Mouse (Mus musculus): ENCODE data around the gene Zfp105. TPM values are rescaled to one million over a fixed set of nuclear protein-coding genes. Genes with fewer than 3 reads are reported as not detected.

Zfp105 gene
- 0.95 TPM in 1 of 2 replicates, not detected in the other for polyA plus RNA-seq (2012; ENCODE audit: insufficient read depth, insufficient read length, missing spikeins)

DNA sequence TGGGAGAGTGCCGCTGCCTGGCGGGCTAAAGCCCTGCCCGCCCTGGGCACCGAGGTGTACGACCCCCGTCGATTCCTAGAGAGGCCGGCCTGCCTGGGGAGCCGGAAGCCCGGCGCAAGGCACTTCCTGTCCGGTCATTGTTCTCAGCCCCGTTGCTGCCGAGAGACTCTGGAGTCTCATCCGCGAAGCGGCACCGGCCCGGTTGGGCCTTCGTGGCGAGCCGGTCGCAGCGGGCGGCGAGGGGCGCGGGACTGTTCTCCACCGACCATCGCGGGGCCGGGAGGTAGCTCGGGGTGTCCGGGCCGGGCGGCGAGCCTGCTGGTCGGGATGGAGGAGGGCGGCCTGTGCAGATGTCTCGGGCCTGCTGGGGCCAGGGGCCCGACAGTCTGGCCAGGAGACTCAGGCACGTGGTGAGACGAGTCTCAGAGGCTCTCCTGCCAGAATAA lies at the start of gene Zfp105:
Zfp105 (plus strand) TSS at position 137 of the 446 bp plus-strand sequence.
- no peaks in the 10 kb centered on the region; the same call in 1 of the 2 replicates for H3K4me1 ChIP-seq (ENCODE audit: control insufficient read depth, insufficient read depth, insufficient read length, low read length)
- peak within 1 kb of the TSS; percentile 71 for H3K4me3 ChIP-seq (ENCODE audit: insufficient read depth, low read depth, low read length)
- no peak within 1 kb of the TSS for H3K27ac ChIP-seq (replicated peaks; ENCODE audit: low read depth, low read length)

DNA sequence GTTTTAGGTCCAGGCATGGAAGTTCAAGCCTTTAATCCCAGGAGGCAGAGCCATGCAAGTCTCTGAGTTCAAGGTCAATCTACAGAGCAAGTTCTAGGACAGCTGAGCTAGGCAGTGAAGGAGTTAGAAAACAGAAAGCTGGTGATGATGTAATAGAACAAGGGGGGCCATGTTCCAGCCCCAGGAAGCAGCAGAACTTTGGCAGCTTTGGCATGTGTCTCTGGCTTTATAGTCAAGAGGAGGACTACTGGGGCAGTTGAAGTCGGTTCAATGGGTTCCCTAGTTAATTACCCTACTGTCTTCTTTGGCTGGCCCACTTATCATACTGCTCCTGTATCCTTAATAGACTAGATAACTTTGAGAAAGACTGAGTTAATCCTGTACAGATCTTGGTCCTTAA lies 48.2 kb upstream of the Zfp105 start:
- peak overlapping the region; percentile 74 for H3K27ac ChIP-seq (replicated peaks; ENCODE audit: low read depth, low read length)
- no peak overlapping the region for H3K4me3 ChIP-seq (ENCODE audit: insufficient read depth, low read depth, low read length)
- no peaks in the 10 kb centered on the region for H3K4me1 ChIP-seq (ENCODE audit: control insufficient read depth, insufficient read depth, insufficient read length, low read length)

DNA sequence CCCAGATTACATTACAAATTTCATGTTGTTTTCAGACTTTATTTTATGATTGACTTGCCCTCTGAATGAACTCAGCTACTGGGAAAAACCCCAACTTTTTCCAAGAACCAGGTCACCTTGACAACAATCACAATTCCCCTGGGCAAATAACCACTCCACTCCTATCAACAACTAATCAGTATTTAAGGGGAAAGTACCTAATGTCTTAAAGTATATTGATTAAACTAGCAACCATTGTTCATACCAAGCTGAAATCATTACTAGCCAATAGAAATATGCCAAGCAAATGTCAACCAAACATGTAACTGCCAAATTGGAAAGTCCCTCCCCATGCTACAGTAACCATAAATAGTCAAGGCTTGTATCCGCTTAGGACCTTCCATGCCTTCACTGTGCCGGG lies 47.7 kb upstream of the Zfp105 start:
- Histone ChIP-seq H3K4me3 (ENCODE audit: insufficient read depth, low read depth, low read length) (no peak overlapping the region), H3K4me1 (ENCODE audit: control insufficient read depth, insufficient read depth, insufficient read length, low read length) (no peaks in the 10 kb centered on the region), H3K27ac (replicated peaks; ENCODE audit: low read depth, low read length) (peak overlapping the region; percentile 74)

DNA sequence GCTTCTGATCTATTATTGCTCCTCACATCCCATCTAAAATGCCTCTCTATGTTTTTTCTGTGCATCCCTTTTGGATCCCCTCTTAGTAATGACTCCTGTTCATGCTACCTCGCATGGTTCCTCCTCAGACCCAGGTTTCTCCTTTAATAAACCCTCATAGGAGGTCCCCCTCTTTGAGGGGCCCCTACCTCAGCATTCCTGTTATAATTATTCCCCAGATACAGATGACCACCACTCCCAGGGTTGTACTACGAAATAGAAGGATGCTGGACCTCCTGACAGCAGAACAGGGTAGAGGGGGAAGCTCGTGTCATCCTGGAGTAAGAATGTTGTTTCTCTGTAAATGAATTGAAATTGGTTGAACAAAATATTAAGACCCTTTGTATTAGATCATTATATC lies 37.5 kb upstream of the Zfp105 start, which contains the start of gene Zkscan7:
Zkscan7 (plus strand) TSS at position 301 of the 400 bp plus-strand sequence.
- Histone ChIP-seq H3K4me3 (ENCODE audit: insufficient read depth, low read depth, low read length) (peak within 1 kb of the TSS; percentile 95), H3K4me1 (ENCODE audit: control insufficient read depth, insufficient read depth, insufficient read length, low read length) (peaks cover 5% of the 10 kb centered on the region; the same call in 1 of the 2 replicates), H3K27ac (replicated peaks; ENCODE audit: low read depth, low read length) (no peak within 1 kb of the TSS)

DNA sequence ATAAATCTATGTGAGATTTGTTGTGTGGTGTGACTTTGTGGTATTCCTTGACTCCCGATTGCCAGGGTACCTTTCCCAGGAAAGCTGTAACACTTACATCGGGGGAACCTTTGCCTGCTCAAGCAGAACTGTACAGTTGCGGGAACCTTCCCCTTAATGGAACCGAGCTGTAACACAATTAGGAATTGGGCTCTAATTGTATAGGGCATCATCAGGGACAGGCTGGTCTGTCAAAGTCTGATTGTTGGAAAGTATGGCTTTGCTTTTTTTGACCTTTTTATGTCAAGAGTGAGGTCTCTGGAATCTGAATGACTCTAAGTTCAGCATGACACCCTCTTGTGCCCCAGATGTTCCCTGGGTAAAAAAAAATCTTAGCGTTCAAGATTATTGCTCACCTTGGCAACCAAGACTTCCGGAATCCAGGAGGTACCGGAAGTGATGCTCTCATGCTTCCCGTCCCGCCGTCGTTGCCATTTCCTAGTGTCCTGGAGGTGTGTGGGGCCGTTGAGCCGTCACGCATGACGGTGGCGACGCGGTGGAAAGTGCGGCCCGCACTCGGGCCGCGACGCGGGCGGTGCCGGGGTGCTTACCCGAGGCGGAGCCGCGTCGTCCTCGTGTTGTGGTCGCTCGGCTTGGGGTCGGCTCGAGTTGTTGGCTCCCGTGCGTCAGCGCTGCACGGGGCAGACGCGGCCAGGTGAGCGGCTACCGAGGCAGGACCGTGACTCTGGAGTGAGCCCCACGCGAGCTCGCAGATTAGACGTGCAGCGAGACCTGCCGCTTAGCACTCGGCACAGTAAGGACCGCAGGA lies 36.3 kb upstream of the Zfp105 start:
- Histone ChIP-seq H3K4me3 (ENCODE audit: insufficient read depth, low read depth, low read length) (peak overlapping the region; percentile 95), H3K27ac (replicated peaks; ENCODE audit: low read depth, low read length) (no peak overlapping the region), H3K4me1 (ENCODE audit: control insufficient read depth, insufficient read depth, insufficient read length, low read length) (peaks cover 5% of the 10 kb centered on the region; the same call in 1 of the 2 replicates)

DNA sequence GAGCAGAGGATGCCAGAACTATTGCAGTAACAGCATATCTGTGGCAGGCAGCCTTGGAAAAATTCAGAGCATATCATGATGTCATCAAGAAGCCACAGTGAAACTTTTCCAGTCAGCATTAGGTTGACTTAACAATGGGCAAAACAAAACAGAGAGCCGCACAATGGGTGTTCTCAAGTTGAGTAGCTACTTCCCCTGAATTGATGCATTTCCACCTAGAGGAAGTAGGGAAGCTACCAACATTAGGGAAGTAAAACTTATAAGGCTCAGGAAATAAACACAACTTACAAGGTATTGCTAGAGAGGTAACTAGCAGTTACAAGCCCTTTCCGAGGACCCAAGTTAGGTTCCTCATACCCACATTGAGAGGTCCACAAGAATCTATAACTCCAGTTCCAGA lies 21.8 kb upstream of the Zfp105 start:
- H3K27ac ChIP-seq (replicated peaks; ENCODE audit: low read depth, low read length): no peak overlapping the region
- no peaks in the 10 kb centered on the region for H3K4me1 ChIP-seq (ENCODE audit: control insufficient read depth, insufficient read depth, insufficient read length, low read length)
- H3K4me3 ChIP-seq (ENCODE audit: insufficient read depth, low read depth, low read length): no peak overlapping the region

DNA sequence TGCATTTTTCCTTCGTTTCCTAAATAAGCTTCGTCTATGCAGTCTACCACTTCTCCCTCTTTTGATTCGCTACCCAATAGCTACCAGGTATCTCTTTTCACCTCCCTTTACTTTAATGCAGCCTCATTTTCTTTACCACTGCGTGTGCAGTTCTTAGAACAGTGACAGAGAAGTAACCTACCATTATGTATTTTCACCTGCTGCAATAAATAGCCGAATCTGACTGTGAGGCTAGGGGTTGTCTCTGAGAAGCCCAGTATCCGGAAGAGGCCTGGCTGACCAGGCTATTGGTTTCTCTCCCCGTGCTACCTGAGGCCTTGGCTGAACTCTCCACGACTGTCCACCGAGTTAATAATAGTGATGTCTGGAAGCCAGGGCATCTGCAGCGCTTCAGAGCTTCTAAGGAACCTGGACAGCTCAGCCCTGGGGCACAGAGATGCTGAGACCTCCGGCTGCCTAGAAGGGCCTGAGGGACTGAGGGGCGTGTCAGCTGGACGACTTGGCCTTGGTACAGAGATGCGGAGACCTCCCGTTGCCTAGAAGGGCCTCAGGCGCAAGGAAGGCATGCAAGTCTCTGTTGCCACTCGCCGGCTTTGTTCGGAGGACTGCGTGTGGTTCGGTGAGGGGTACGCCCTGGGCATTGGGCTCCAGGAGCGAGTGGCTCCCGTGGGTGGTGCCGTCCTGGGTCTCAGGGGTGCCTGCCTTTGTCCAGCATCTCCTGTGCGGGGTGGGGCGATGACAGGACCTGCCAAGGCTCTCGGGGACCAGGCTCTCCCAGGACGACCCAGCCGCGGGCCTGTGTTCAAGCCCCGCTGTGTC lies 19.9 kb upstream of the Zfp105 start:
- H3K4me1 ChIP-seq (ENCODE audit: control insufficient read depth, insufficient read depth, insufficient read length, low read length): no peaks in the 10 kb centered on the region
- H3K4me3 ChIP-seq (ENCODE audit: insufficient read depth, low read depth, low read length): peak overlapping the region; percentile 56
- no peak overlapping the region for H3K27ac ChIP-seq (replicated peaks; ENCODE audit: low read depth, low read length)

DNA sequence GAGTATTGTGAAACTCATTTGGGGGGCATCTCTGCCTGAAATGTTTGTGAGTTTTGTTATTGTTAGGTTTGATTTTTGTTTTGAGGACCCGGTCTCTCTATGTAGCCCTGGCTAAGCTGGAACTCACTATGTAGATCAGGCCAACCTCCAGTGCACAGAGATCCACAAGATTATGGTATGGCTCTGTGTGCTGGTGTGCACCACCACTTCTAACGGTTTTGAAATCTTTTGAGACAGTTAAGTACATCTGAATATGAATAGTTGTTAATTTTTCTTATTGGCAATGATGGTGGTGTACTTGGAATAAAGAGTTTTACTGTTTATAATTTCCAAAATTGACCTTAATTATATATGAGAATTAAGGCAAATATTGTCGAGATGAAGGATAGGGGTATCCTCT lies 436 bp upstream of the Zfp105 start:
- Histone ChIP-seq H3K4me1 (ENCODE audit: control insufficient read depth, insufficient read depth, insufficient read length, low read length) (no peaks in the 10 kb centered on the region; the same call in 1 of the 2 replicates), H3K4me3 (ENCODE audit: insufficient read depth, low read depth, low read length) (peak overlapping the region; percentile 71), H3K27ac (replicated peaks; ENCODE audit: low read depth, low read length) (no peak overlapping the region)

DNA sequence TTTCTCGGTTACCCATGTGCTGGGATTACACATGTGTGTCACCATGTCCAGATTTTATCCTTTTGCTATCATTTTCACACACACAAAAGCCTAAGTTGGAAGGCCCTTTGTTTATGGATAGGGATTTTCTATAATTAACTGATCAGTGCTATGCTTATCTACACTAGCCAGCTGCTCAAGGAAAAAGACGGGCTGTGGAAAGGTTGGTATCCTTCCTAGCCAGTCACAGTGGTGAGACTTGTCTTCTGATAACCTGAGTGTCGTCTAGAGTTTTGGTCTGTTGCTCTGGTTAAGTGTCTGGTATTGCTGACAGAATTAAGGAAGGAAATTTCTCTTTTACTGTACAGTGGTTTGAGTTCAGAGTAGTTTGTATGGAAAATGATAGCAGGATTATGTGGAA lies 6.0 kb downstream of the Zfp105 start:
- no peaks in the 10 kb centered on the region for H3K4me1 ChIP-seq (ENCODE audit: control insufficient read depth, insufficient read depth, insufficient read length, low read length)

DNA sequence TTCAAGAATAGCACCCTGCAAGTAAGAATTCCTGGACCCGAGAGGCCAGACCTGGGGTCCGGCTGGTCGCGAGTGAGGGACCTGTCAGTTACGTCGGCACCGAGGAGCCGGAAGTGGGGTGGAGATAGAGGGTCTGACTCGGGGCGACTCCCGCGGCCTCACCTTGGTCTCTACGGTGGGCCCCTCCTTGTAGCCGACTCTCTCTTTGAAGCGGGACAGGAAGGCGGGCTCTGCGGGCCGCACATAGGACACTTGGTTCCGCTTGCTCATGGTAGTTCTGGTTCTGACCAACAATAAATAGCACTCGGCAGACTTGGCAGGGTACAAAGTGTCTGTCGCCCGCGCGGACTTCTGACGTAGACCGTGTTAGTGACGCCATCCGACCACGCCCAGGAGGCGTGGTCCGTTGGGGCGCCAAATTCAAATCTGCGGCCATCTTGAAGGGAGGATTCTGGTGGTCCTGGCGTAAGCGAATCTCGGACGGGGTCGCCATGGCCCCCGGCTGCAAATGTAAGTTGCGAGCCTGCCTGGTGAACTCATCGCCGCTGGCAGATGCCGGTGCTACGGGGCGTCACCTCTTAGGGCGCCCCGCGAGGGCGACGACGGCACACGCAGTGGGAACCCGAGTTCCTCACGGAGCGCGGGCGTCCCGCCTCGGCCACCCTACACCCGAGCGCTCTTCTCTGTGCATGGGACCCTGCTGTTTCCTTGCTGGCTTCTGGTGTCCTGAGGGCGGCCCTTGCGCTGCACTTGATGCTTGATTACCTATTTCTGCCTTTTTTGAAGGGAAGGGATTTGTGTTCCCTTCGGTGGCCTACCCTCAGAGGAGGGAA lies 28.0 kb downstream of the Zfp105 start, which contains the start of the genes 1110059G10Rik and Kif15:
1110059G10Rik (minus strand) TSS at position 358 of the 833 bp plus-strand sequence.
Kif15 (plus strand) TSS at position 404 of the 833 bp plus-strand sequence.
- Histone ChIP-seq H3K27ac (replicated peaks; ENCODE audit: low read depth, low read length) (peak within 1 kb of the TSS; percentile 90), H3K4me1 (ENCODE audit: control insufficient read depth, insufficient read depth, insufficient read length, low read length) (no peaks in the 10 kb centered on the region), H3K4me3 (ENCODE audit: insufficient read depth, low read depth, low read length) (peak within 1 kb of the TSS; percentile 99)

More for the DNA sequence above, 6.0 kb downstream of the Zfp105 start:
- Histone ChIP-seq H3K27ac (replicated peaks; ENCODE audit: low read depth, low read length) (no peak overlapping the region), H3K4me3 (ENCODE audit: insufficient read depth, low read depth, low read length) (no peak overlapping the region)

Other genes starting within 250 kb of the Zfp105 start
- gene Topaz1, start 175.7 kb upstream of the Zfp105 start, polyA plus RNA-seq (2012; ENCODE audit: insufficient read depth, insufficient read length, missing spikeins): not detected in 2 replicates
- gene Tcaim, start 117.5 kb upstream of the Zfp105 start, polyA plus RNA-seq (2012; ENCODE audit: insufficient read depth, insufficient read length, missing spikeins): 21.5 and 23.5 TPM in 2 replicates
- gene Gm35549, start 79.0 kb upstream of the Zfp105 start, polyA plus RNA-seq (2012; ENCODE audit: insufficient read depth, insufficient read length, missing spikeins): not detected in 2 replicates
- 24.4 and 26.4 TPM in 2 replicates for gene Zfp445, start 57.1 kb upstream of the Zfp105 start, polyA plus RNA-seq (2012; ENCODE audit: insufficient read depth, insufficient read length, missing spikeins)
- gene Zkscan7, start 37.4 kb upstream of the Zfp105 start, polyA plus RNA-seq (2012; ENCODE audit: insufficient read depth, insufficient read length, missing spikeins): 2.7 and 3.8 TPM in 2 replicates
- gene 1110059G10Rik, start 27.9 kb downstream of the Zfp105 start, polyA plus RNA-seq (2012; ENCODE audit: insufficient read depth, insufficient read length, missing spikeins): 26.9 and 39.3 TPM in 2 replicates
- gene Kif15, start 28.0 kb downstream of the Zfp105 start, polyA plus RNA-seq (2012; ENCODE audit: insufficient read depth, insufficient read length, missing spikeins): 0.63 TPM in 1 of 2 replicates, not detected in the other
- gene Tmem42, start 98.3 kb downstream of the Zfp105 start, polyA plus RNA-seq (2012; ENCODE audit: insufficient read depth, insufficient read length, missing spikeins): 8.4 and 13.7 TPM in 2 replicates
- not detected in 2 replicates for gene Tgm4, start 111.7 kb downstream of the Zfp105 start, polyA plus RNA-seq (2012; ENCODE audit: insufficient read depth, insufficient read length, missing spikeins)
- gene Zdhhc3, start 190.1 kb downstream of the Zfp105 start, polyA plus RNA-seq (2012; ENCODE audit: insufficient read depth, insufficient read length, missing spikeins): 22.4 and 35.2 TPM in 2 replicates
- 18.3 and 27.9 TPM in 2 replicates for gene Exosc7, start 190.1 kb downstream of the Zfp105 start, polyA plus RNA-seq (2012; ENCODE audit: insufficient read depth, insufficient read length, missing spikeins)
- 62.1 and 62.5 TPM in 2 replicates for gene Clec3b, start 227.9 kb downstream of the Zfp105 start, polyA plus RNA-seq (2012; ENCODE audit: insufficient read depth, insufficient read length, missing spikeins)